Comparison of ENCODE assay signal across 30 mouse cellular contexts in genomic region chr9:109201347-109201746, GRCm38 (mm10). TPM values are rescaled to one million over a fixed set of nuclear protein-coding genes. Genes with fewer than 3 reads are reported as not detected.
DNase-seq lines count a peak whose midpoint lies in the region; ATAC-seq and TF ChIP-seq lines count a peak whose summit lies in the region.
"Not testable (repeated sequence)": the region's sequence is repeated elsewhere in the genome, so short reads cannot be mapped to it uniquely, and the experiment has no call there.
"Had no signal": no experiment of that assay in that cellular context is flagged by ENCODE, and none has a peak within 500 bp of the region (broad histone marks: within the 10 kb centered on the region; RNA-seq: fewer than 3 reads in every experiment).

No protein-coding gene starts in this region.

- not testable (repeated sequence) for H3K4me2 ChIP-seq in forebrain, embryonic 13.5 days; forebrain, embryonic 16.5 days (ENCODE audit: low read length); hindbrain, postnatal 0 days (ENCODE audit: low read depth, low read length)

- DNase-seq in brain, embryonic 18.5 days (ENCODE audit: low read depth, low spot score), result peak; percentile 18
- DNase-seq in hindbrain, postnatal 0 days (ENCODE audit: low spot score), result peak; percentile 2
- peak; percentile 2 to 3 for DNase-seq in layer of hippocampus, postnatal 14 days (ENCODE audit: low spot score in 2 of 2)
- DNase-seq in right cerebral cortex, postnatal 10 days (ENCODE audit: low spot score in 2 of 2), result peak; percentile 20 to 32

- ATAC-seq in forebrain, embryonic 13.5 days, result peak; percentile 48; the same call in 1 of the 2 replicates
- ATAC-seq in forebrain, embryonic 16.5 days, result peak; percentile 65
- not testable (repeated sequence) for ATAC-seq in hindbrain, postnatal 0 days

- not testable (repeated sequence) for H3K4me3 ChIP-seq in forebrain, embryonic 13.5 days; forebrain, embryonic 16.5 days (replicated peaks; ENCODE audit: low read length); hindbrain, postnatal 0 days (ENCODE audit: low read length)

- not testable (repeated sequence) for H3K27ac ChIP-seq in forebrain, embryonic 13.5 days; forebrain, embryonic 16.5 days (ENCODE audit: low read length); hindbrain, postnatal 0 days

- H3K4me1 ChIP-seq in forebrain, embryonic 13.5 days; forebrain, embryonic 16.5 days (replicated peaks; ENCODE audit: control insufficient read depth, insufficient read depth, low read length); hindbrain, postnatal 0 days (ENCODE audit: insufficient read depth, low read length): not testable (repeated sequence)

- H3K9ac ChIP-seq in forebrain, embryonic 13.5 days; forebrain, embryonic 16.5 days (replicated peaks; ENCODE audit: low read depth, low read length); hindbrain, postnatal 0 days (replicated peaks; ENCODE audit: low read length): not testable (repeated sequence)

- not testable (repeated sequence) for H3K36me3 ChIP-seq in forebrain, embryonic 13.5 days (ENCODE audit: poor library complexity, severe bottlenecking); forebrain, embryonic 16.5 days (ENCODE audit: control insufficient read depth, insufficient read depth); hindbrain, postnatal 0 days (ENCODE audit: insufficient read depth, low read length)

- not testable (repeated sequence) for H3K27me3 ChIP-seq in forebrain, embryonic 13.5 days; forebrain, embryonic 16.5 days (replicated peaks; ENCODE audit: control insufficient read depth, insufficient read depth, low read length); hindbrain, postnatal 0 days (ENCODE audit: insufficient read depth, low read length)

- TF ChIP-seq CTCF in hindbrain, postnatal 0 days (IDR thresholded peaks at IDR 0.05; ENCODE audit: low read depth), result not testable (repeated sequence)

- H3K9me3 ChIP-seq in forebrain, embryonic 13.5 days (replicated peaks); forebrain, embryonic 16.5 days (ENCODE audit: control insufficient read depth, low read length); hindbrain, postnatal 0 days (ENCODE audit: low read length): not testable (repeated sequence)

- 68% methylated on average over 1 of the region's 1 CpGs for WGBS in forebrain, embryonic 13.5 days
- WGBS in forebrain, embryonic 16.5 days, result 53% methylated on average over 1 of the region's 1 CpGs
- 71% methylated on average over 1 of the region's 1 CpGs for WGBS in hindbrain, postnatal 0 days

RNA-seq across cellular contexts. Expression of gene Fbxw13, which starts 5.6 kb away (rescaled TPM):
- not detected in 2 replicates for polyA plus RNA-seq in forebrain, embryonic 13.5 days (2015; fragmentation: Nextera tagmentation; extraction: Ambion mirVana)
- 0.27 TPM in 1 of 2 replicates, not detected in the other for polyA plus RNA-seq in forebrain, embryonic 16.5 days (2015; fragmentation: Nextera tagmentation; extraction: Ambion mirVana)
- not detected in 2 replicates for total RNA-seq in hindbrain, postnatal 0 days (2014; rRNA removed)
- not detected in 2 replicates for polyA plus RNA-seq in hindbrain, postnatal 0 days (2015; fragmentation: Nextera tagmentation; extraction: Ambion mirVana)
- not detected for total RNA-seq in layer of hippocampus, postnatal 14 days (2021)
- total RNA-seq: adrenal gland, adult 2 months; adrenal gland, postnatal 14 days; adrenal gland, postnatal 4 days; gastrocnemius, adult 18-20 months; gastrocnemius, postnatal 10 days; gastrocnemius, postnatal 36 days; granulocyte monocyte progenitor cell, adult 5-6 weeks; heart, adult 2 months; heart, postnatal 14 days; heart, postnatal 4 days; MEL had no signal
- polyA plus RNA-seq: adrenal gland, adult 2 months; C2C12; CD4-positive, CD25-positive, alpha-beta regulatory T cell, adult 4 months; cerebellum, adult 2 months; embryonic facial prominence, embryonic 11.5 days; embryonic facial prominence, embryonic 14.5 days; forebrain, embryonic 10.5 days; heart, adult 2 months; heart, embryonic 10.5 days; heart, embryonic 13.5 days; heart, embryonic 16.5 days; hindbrain, embryonic 11.5 days; hindbrain, embryonic 14.5 days; intestine, embryonic 14.5 days; intestine, postnatal 0 days had no signal

RNA-seq across cellular contexts. Expression of gene Fbxw20, which starts 33.2 kb away (rescaled TPM):
- polyA plus RNA-seq in forebrain, embryonic 13.5 days (2015; fragmentation: Nextera tagmentation; extraction: Ambion mirVana), result not detected in 2 replicates
- polyA plus RNA-seq in forebrain, embryonic 16.5 days (2015; fragmentation: Nextera tagmentation; extraction: Ambion mirVana), result not detected in 2 replicates
- total RNA-seq in hindbrain, postnatal 0 days (2014; rRNA removed), result not detected in 2 replicates
- polyA plus RNA-seq in hindbrain, postnatal 0 days (2015; fragmentation: Nextera tagmentation; extraction: Ambion mirVana), result not detected in 2 replicates
- not detected for total RNA-seq in layer of hippocampus, postnatal 14 days (2021)
- total RNA-seq: adrenal gland, adult 2 months; adrenal gland, postnatal 14 days; adrenal gland, postnatal 4 days; gastrocnemius, adult 18-20 months; gastrocnemius, postnatal 10 days; gastrocnemius, postnatal 36 days; granulocyte monocyte progenitor cell, adult 5-6 weeks; heart, adult 2 months; heart, postnatal 14 days; heart, postnatal 4 days; MEL had no signal
- polyA plus RNA-seq: adrenal gland, adult 2 months; C2C12; CD4-positive, CD25-positive, alpha-beta regulatory T cell, adult 4 months; cerebellum, adult 2 months; embryonic facial prominence, embryonic 11.5 days; embryonic facial prominence, embryonic 14.5 days; forebrain, embryonic 10.5 days; heart, adult 2 months; heart, embryonic 10.5 days; heart, embryonic 13.5 days; heart, embryonic 16.5 days; hindbrain, embryonic 11.5 days; hindbrain, embryonic 14.5 days; intestine, embryonic 14.5 days; intestine, postnatal 0 days had no signal

RNA-seq across cellular contexts. Expression of gene Fbxw21, which starts 39.5 kb away (rescaled TPM):
- not detected in 2 replicates for polyA plus RNA-seq in forebrain, embryonic 13.5 days (2015; fragmentation: Nextera tagmentation; extraction: Ambion mirVana)
- not detected in 2 replicates for polyA plus RNA-seq in forebrain, embryonic 16.5 days (2015; fragmentation: Nextera tagmentation; extraction: Ambion mirVana)
- not detected in 2 replicates for total RNA-seq in hindbrain, postnatal 0 days (2014; rRNA removed)
- polyA plus RNA-seq in hindbrain, postnatal 0 days (2015; fragmentation: Nextera tagmentation; extraction: Ambion mirVana), result not detected in 2 replicates
- not detected for total RNA-seq in layer of hippocampus, postnatal 14 days (2021)
- total RNA-seq: adrenal gland, adult 2 months; adrenal gland, postnatal 14 days; adrenal gland, postnatal 4 days; gastrocnemius, adult 18-20 months; gastrocnemius, postnatal 10 days; gastrocnemius, postnatal 36 days; granulocyte monocyte progenitor cell, adult 5-6 weeks; heart, adult 2 months; heart, postnatal 14 days; heart, postnatal 4 days; MEL had no signal
- polyA plus RNA-seq: adrenal gland, adult 2 months; C2C12; CD4-positive, CD25-positive, alpha-beta regulatory T cell, adult 4 months; cerebellum, adult 2 months; embryonic facial prominence, embryonic 11.5 days; embryonic facial prominence, embryonic 14.5 days; forebrain, embryonic 10.5 days; heart, adult 2 months; heart, embryonic 10.5 days; heart, embryonic 13.5 days; heart, embryonic 16.5 days; hindbrain, embryonic 11.5 days; hindbrain, embryonic 14.5 days; intestine, embryonic 14.5 days; intestine, postnatal 0 days had no signal
